In the genomic region with DNA sequence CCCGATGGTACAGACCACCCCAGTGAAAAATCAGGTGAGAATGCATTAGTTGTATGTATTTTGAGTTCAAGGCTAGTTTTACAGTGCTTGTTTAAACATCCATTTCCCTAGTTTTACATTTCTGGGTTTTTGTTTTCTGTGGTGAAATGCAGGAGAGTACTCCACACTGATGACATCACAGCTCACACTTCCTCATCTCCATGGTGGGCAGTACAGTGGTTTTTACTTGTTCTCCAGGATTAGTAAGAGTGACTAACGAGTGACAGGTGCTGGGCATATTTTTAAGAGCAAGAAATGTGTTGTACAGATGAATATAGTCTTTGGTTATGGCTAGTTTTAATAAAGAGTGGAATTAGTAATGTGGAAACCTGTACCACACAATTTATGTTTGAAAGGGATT, we compare ENCODE assay signal across 17 mouse cellular contexts.
"Had no signal": no experiment of that assay in that cellular context is flagged by ENCODE, and none has a peak within 500 bp of the region (broad histone marks: within the 10 kb centered on the region; RNA-seq: fewer than 3 reads in every experiment).

No protein-coding gene starts in this region.

- H3K36me3 ChIP-seq: midbrain, embryonic 12.5 days; neural tube, embryonic 12.5 days; stomach, embryonic 15.5 days had no signal

- H3K4me1 ChIP-seq: midbrain, embryonic 10.5 days; midbrain, embryonic 12.5 days; neural tube, embryonic 12.5 days; stomach, embryonic 15.5 days had no signal

- H3K9ac ChIP-seq: lung, embryonic 14.5 days; midbrain, embryonic 12.5 days; neural tube, embryonic 12.5 days; stomach, embryonic 15.5 days had no signal

- H3K4me3 ChIP-seq: midbrain, embryonic 10.5 days; midbrain, embryonic 12.5 days; neural tube, embryonic 12.5 days; stomach, embryonic 15.5 days had no signal

- ATAC-seq: midbrain, embryonic 16.5 days had no signal

- H3K4me2 ChIP-seq: lung, embryonic 14.5 days; midbrain, embryonic 12.5 days; neural tube, embryonic 12.5 days; stomach, embryonic 15.5 days had no signal

- H3K27me3 ChIP-seq: midbrain, embryonic 12.5 days; neural tube, embryonic 12.5 days; stomach, embryonic 15.5 days had no signal

- DNase-seq: lung, adult 18-20 months; lung, embryonic 14.5 days; lung, postnatal 10 days; lung, postnatal 4 days; midbrain, embryonic 14.5 days; right cerebral cortex, postnatal 25 days; right cerebral cortex, postnatal 4 days; spleen, adult 18-20 months; thymus, adult 2 months; thymus, postnatal 25 days; thymus, postnatal 4 days had no signal

- H3K27ac ChIP-seq: midbrain, embryonic 10.5 days; midbrain, embryonic 12.5 days; neural tube, embryonic 12.5 days; stomach, embryonic 15.5 days; stomach, postnatal 0 days had no signal

- H3K9me3 ChIP-seq: midbrain, embryonic 10.5 days; midbrain, embryonic 12.5 days; neural tube, embryonic 12.5 days; stomach, embryonic 15.5 days had no signal
